Mouse (Mus musculus) intestine, embryonic 16.5 days (tissue): ENCODE data around the gene Zbtb12. TPM values are rescaled to one million over a fixed set of nuclear protein-coding genes. Genes with fewer than 3 reads are reported as not detected.

Experiments
- ATAC-seq: fragments of 200-750 bp; cut with Nextera tagmentation; 2 replicates; pipeline ENCODE4 v1.8.0; 2017; ENCODE audit warnings: moderate TSS enrichment, moderate library complexity
- H3K27ac ChIP-seq: fragments of 300-500 bp; sonication (generic); 2 replicates; pipeline ENCODE4 v1.5.1; 2014; ENCODE audit warnings: mild to moderate bottlenecking, low read length
- H3K27me3 ChIP-seq: fragments of 300-500 bp; sonication (generic); replicated peaks from 2 replicates; pipeline ENCODE4 v1.6.1; 2014; ENCODE audit warnings: low read length, control low read depth, mixed read lengths; ENCODE audit not compliant: control insufficient read depth, insufficient read depth
- H3K36me3 ChIP-seq: fragments of 300-500 bp; sonication (generic); 2 replicates; pipeline ENCODE4 v1.6.1; 2014; ENCODE audit warnings: low read length, control low read depth; ENCODE audit not compliant: control insufficient read depth, insufficient read depth
- H3K4me1 ChIP-seq: fragments of 300-500 bp; sonication (generic); 2 replicates; pipeline ENCODE4 v1.6.1; 2014; ENCODE audit warnings: low read length, control low read depth, mixed read lengths; ENCODE audit not compliant: control insufficient read depth, insufficient read depth
- H3K4me2 ChIP-seq: fragments of 300-500 bp; sonication (generic); 2 replicates; pipeline ENCODE4 v1.6.1; 2014; ENCODE audit warnings: low read depth, low read length, control low read depth
- H3K4me3 ChIP-seq: fragments of 300-500 bp; sonication (generic); 2 replicates; pipeline ENCODE4 v1.5.1; 2014; ENCODE audit warnings: mild to moderate bottlenecking, low read length
- H3K9ac ChIP-seq: fragments of 300-500 bp; sonication (generic); 2 replicates; pipeline ENCODE4 v1.6.1; 2014; ENCODE audit warnings: low read depth, low read length
- H3K9me3 ChIP-seq: fragments of 300-500 bp; sonication (generic); 2 replicates; pipeline ENCODE4 v1.6.1; 2016; ENCODE audit warnings: low read length, control low read depth; ENCODE audit not compliant: control insufficient read depth
- WGBS: fragments of 180-500 bp; shearing (Covaris S2); extraction: QIAGEN DNeasy Blood & Tissue Kit; methylation state at CpG from one replicate; pipeline ENCODE4 v1.1.7; 2014; 5-methylcytosine and 5-hydroxymethylcytosine counted together
- polyA plus RNA-seq: library from polyadenylated mRNA; unstranded; fragments of >200 nt; fragmentation: Nextera tagmentation; extraction: Ambion mirVana; gene quantifications from 2 replicates; pipeline ENCODE4 v1.2.1, GENCODE M21; 2015

Gene Zbtb12
- polyA plus RNA-seq, 1 experiment from 2014 or later: 1.7 TPM

GRCm38 (mm10) chr17:34847192-34847591, 32.1 kb upstream of the Zbtb12 start:
- ATAC-seq: no peak
- WGBS: 86% methylated on average over 6 of the region's 6 CpGs
- Histone ChIP-seq H3K36me3 (peaks cover 15% of the 10 kb centered on the region; the same call in 1 of the 2 replicates), H3K9ac (no peak overlapping the region), H3K4me3 (no peak overlapping the region), H3K4me2 (no peak overlapping the region), H3K27me3 (no peaks in the 10 kb centered on the region), H3K27ac (no peak overlapping the region), H3K4me1 (peaks cover 19% of the 10 kb centered on the region), H3K9me3 (no peaks in the 10 kb centered on the region)

GRCm38 (mm10) chr17:34847615-34848014, 31.7 kb upstream of the Zbtb12 start:
- Histone ChIP-seq H3K36me3 (peaks cover 13% of the 10 kb centered on the region; the same call in 1 of the 2 replicates), H3K27me3 (no peaks in the 10 kb centered on the region), H3K9ac (no peak overlapping the region), H3K4me3 (no peak overlapping the region), H3K4me2 (no peak overlapping the region), H3K4me1 (peaks cover 19% of the 10 kb centered on the region), H3K27ac (no peak overlapping the region), H3K9me3 (no peaks in the 10 kb centered on the region)
- WGBS: 93% methylated on average over 7 of the region's 7 CpGs
- ATAC-seq: no peak

DNA sequence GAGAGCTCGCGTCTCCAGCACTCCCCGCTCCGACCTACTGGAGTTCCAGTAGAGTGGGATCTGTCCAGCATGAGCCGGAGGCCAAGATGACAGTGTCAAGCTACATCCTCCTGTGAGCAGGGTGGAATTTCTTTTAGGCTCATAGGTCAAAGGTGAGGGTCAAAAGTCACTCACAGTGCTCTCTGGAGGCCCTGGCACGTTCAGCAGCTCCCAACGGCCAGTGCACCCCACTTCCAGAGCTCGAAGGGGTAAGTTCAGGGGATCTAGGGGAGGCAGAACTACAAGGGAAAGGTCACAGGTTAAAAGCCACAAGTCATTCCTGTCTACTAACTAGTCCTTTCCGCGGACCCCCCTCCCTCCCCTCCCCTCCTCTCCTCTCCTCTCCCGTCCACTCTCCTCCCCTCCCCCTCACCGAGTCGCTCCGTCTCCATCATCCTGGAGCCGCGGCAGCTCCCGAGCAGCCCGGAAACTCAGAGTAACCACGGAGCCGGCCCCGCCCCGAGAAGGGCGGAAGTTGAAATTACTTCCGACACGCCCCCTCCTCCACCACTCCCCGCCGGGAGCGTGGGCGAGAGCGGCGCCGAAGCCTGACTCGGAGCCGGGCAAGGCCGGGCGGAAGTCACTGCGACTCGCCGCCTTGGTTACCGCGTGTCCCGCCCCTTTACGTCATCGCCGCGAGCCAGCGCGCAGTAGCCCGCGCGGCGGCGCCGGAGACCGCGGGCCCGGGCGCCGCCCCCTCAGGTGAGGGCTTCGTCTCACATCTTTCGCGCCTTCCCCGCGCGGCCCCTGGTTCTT, 29.4 kb upstream of the Zbtb12 start, which contains the start of the genes Skiv2l and Nelfe:
TSS of gene Skiv2l (minus strand) at position 489 of the 795 bp plus-strand sequence.
TSS of gene Nelfe (plus strand) at position 670 of the 795 bp plus-strand sequence.
- H3K27ac ChIP-seq: peak within 1 kb of the TSS; percentile 72
- under 1% methylated on average over 64 of the region's 65 CpGs for WGBS
- no peaks in the 10 kb centered on the region for H3K27me3 ChIP-seq
- H3K4me2 ChIP-seq: peak within 1 kb of the TSS; percentile 88
- H3K4me1 ChIP-seq: peaks cover 19% of the 10 kb centered on the region
- ATAC-seq: peak; percentile 98
- peak within 1 kb of the TSS; percentile 84 for H3K9ac ChIP-seq
- H3K36me3 ChIP-seq: peaks cover 13% of the 10 kb centered on the region
- H3K9me3 ChIP-seq: no peaks in the 10 kb centered on the region
- peak within 1 kb of the TSS; percentile 76 for H3K4me3 ChIP-seq

GRCm38 (mm10) chr17:34850517-34851125, 28.7 kb upstream of the Zbtb12 start:
- peak; percentile 70 for ATAC-seq
- H3K9ac ChIP-seq: peak overlapping the region; percentile 84
- peak overlapping the region; percentile 72 for H3K27ac ChIP-seq
- H3K36me3 ChIP-seq: peaks cover 12% of the 10 kb centered on the region
- under 1% methylated on average over 25 of the region's 25 CpGs for WGBS
- no peaks in the 10 kb centered on the region for H3K27me3 ChIP-seq
- H3K4me1 ChIP-seq: peaks cover 19% of the 10 kb centered on the region
- H3K4me3 ChIP-seq: peak overlapping the region; percentile 76
- peak overlapping the region; percentile 84 for H3K4me2 ChIP-seq
- H3K9me3 ChIP-seq: no peaks in the 10 kb centered on the region

DNA sequence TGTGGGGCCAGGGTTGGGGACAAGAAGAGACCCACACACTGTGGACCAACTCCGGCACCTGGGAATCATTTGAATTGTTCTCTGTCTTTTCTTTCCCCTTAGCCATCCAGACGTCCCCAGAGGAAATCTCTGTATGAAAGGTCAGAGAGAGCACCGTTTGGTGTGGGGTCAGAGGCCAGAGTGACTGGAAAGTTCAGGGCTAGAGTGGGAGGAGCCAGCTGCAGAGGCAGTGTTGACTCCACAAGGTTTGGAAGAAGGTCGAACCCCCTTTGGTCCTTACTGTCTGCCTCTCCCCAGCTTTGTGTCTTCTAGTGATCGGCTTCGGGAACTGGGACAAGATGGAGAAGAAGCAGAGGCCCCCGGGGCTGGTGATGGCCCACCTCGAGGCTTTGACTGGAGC, 25.8 kb upstream of the Zbtb12 start:
- H3K9me3 ChIP-seq: no peaks in the 10 kb centered on the region
- no peaks in the 10 kb centered on the region for H3K27me3 ChIP-seq
- peaks cover 19% of the 10 kb centered on the region for H3K4me1 ChIP-seq
- no peak overlapping the region; the same call in 1 of the 2 replicates for H3K9ac ChIP-seq
- no peak overlapping the region for H3K4me2 ChIP-seq
- ATAC-seq: no peak
- H3K4me3 ChIP-seq: no peak overlapping the region
- no peak overlapping the region for H3K27ac ChIP-seq
- WGBS: 77% methylated on average over 8 of the region's 8 CpGs
- H3K36me3 ChIP-seq: peaks cover 12% of the 10 kb centered on the region

DNA sequence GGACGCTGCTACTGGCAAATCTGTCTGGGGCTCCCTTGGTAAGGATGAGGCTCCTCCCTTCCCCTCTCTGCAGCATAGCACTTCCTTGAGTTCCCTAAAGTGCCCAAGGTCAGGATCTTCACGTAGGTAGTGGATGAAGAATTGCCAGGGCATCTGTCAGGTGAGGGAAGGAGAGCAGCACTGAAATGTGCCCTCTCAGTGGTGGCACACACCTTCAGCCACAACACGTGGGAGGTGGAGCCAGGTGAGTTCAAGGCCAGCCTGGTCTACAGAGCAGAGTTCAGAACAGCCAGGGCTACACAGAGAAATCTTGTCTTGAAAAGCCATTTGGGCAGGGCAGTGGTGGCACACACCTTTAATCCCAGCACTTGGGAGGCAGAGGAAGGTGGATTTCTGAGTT, 24.5 kb upstream of the Zbtb12 start:
- H3K4me1 ChIP-seq: peaks cover 13% of the 10 kb centered on the region
- no peaks in the 10 kb centered on the region for H3K9me3 ChIP-seq
- no peak overlapping the region for H3K9ac ChIP-seq
- no peak overlapping the region for H3K27ac ChIP-seq
- H3K4me2 ChIP-seq: no peak overlapping the region
- no peaks in the 10 kb centered on the region for H3K27me3 ChIP-seq
- peaks cover 12% of the 10 kb centered on the region for H3K36me3 ChIP-seq
- WGBS: 60% methylated on average over 3 of the region's 3 CpGs
- ATAC-seq: no peak
- no peak overlapping the region for H3K4me3 ChIP-seq

GRCm38 (mm10) chr17:34855825-34856224, 23.5 kb upstream of the Zbtb12 start:
- H3K36me3 ChIP-seq: peaks cover 12% of the 10 kb centered on the region
- no peaks in the 10 kb centered on the region for H3K27me3 ChIP-seq
- peak overlapping the region; percentile 20; the same call in 1 of the 2 replicates for H3K9ac ChIP-seq
- ATAC-seq: peak; percentile 22; the same call in 1 of the 2 replicates
- H3K9me3 ChIP-seq: no peaks in the 10 kb centered on the region
- 31% methylated on average over 3 of the region's 3 CpGs for WGBS
- H3K4me1 ChIP-seq: peaks cover 10% of the 10 kb centered on the region; the same call in 1 of the 2 replicates
- H3K4me3 ChIP-seq: no peak overlapping the region
- no peak overlapping the region for H3K27ac ChIP-seq
- no peak overlapping the region for H3K4me2 ChIP-seq

GRCm38 (mm10) chr17:34858670-34859069, 20.6 kb upstream of the Zbtb12 start:
- Histone ChIP-seq H3K4me1 (peaks cover 7% of the 10 kb centered on the region; the same call in 1 of the 2 replicates), H3K27ac (no peak overlapping the region), H3K4me2 (no peak overlapping the region), H3K9me3 (no peaks in the 10 kb centered on the region), H3K36me3 (peaks cover 7% of the 10 kb centered on the region), H3K27me3 (no peaks in the 10 kb centered on the region), H3K9ac (no peak overlapping the region), H3K4me3 (no peak overlapping the region)
- no peak for ATAC-seq
- 78% methylated on average over 4 of the region's 4 CpGs for WGBS

GRCm38 (mm10) chr17:34860514-34860913, 18.8 kb upstream of the Zbtb12 start:
- H3K36me3 ChIP-seq: peaks cover 3% of the 10 kb centered on the region; the same call in 1 of the 2 replicates
- peaks cover 7% of the 10 kb centered on the region; the same call in 1 of the 2 replicates for H3K4me1 ChIP-seq
- H3K9me3 ChIP-seq: no peaks in the 10 kb centered on the region
- ATAC-seq: no peak
- 80% methylated on average over 9 of the region's 9 CpGs for WGBS
- no peak overlapping the region for H3K4me2 ChIP-seq
- no peak overlapping the region for H3K4me3 ChIP-seq
- no peak overlapping the region for H3K27ac ChIP-seq
- H3K27me3 ChIP-seq: no peaks in the 10 kb centered on the region
- no peak overlapping the region for H3K9ac ChIP-seq
